Mouse (Mus musculus): ENCODE results near the gene Mthfsl.
"Not testable (repeated sequence)": the region's sequence is repeated elsewhere in the genome, so short reads cannot be mapped to it uniquely, and the experiment has no call there.

- not testable (repeated sequence) for TF ChIP-seq POLR2A (IDR thresholded peaks at IDR 0.05; ENCODE audit: insufficient read depth, low read depth, low read length); CTCF (IDR thresholded peaks at IDR 0.05); EP300 (IDR thresholded peaks at IDR 0.05; ENCODE audit: insufficient read depth, low read depth, low read length)
Measured at GRCm38 (mm10) chr9:88714515-88714914, 5.6 kb downstream of the Mthfsl start.
